Comparison of ENCODE assay signal across 16 mouse cellular contexts in genomic region chrX:137848936-137849335, GRCm38 (mm10).
DNase-seq lines count a peak whose midpoint lies in the region.
"Had no signal": no experiment of that assay in that cellular context is flagged by ENCODE, and none has a peak within 500 bp of the region (broad histone marks: within the 10 kb centered on the region; RNA-seq: fewer than 3 reads in every experiment).

No protein-coding gene starts in this region.

- peak; percentile 3 to 66 for DNase-seq in layer of hippocampus, adult 18-20 months (ENCODE audit: low spot score in 2 of 2)
- DNase-seq in layer of hippocampus, postnatal 25 days (ENCODE audit: extremely low spot score in 1 of 2, low spot score in 1 of 2): no peak
- peak; percentile 3 for DNase-seq in right cerebral cortex, adult 18-20 months
- no peak for DNase-seq in right cerebral cortex, postnatal 36 days (ENCODE audit: low spot score in 2 of 2)
- peak; percentile 7 for DNase-seq in layer of hippocampus, adult 9-10 months (ENCODE audit: low spot score)
- DNase-seq in B cell, adult 2 months: no peak
- DNase-seq in thymus, adult 18-20 months: no peak
- DNase-seq: adrenal gland, adult 8-10 months; adrenal gland, postnatal 25 days; cerebellum, adult 18-20 months; cerebellum, adult 9-10 months; cerebellum, postnatal 14 days; gastrocnemius, postnatal 25 days; heart, adult 18-20 months; heart, postnatal 10 days; heart, postnatal 36 days had no signal

Comparison
In these comparisons a context has a peak if more than half of its experiments do, and no peak if none do; other contexts are left out.
1. DNase-seq: peak in layer of hippocampus, adult 18-20 months (2 of 2), right cerebral cortex, adult 18-20 months (single experiment) and layer of hippocampus, adult 9-10 months (single experiment); none in layer of hippocampus, postnatal 25 days (0 of 2), right cerebral cortex, postnatal 36 days (0 of 2), B cell, adult 2 months (0 of 2) and thymus, adult 18-20 months (0 of 2).